Mouse (Mus musculus): ENCODE results near the gene Txlnb.
"Not testable (repeated sequence)": the region's sequence is repeated elsewhere in the genome, so short reads cannot be mapped to it uniquely, and the experiment has no call there.

Gene Txlnb

DNA sequence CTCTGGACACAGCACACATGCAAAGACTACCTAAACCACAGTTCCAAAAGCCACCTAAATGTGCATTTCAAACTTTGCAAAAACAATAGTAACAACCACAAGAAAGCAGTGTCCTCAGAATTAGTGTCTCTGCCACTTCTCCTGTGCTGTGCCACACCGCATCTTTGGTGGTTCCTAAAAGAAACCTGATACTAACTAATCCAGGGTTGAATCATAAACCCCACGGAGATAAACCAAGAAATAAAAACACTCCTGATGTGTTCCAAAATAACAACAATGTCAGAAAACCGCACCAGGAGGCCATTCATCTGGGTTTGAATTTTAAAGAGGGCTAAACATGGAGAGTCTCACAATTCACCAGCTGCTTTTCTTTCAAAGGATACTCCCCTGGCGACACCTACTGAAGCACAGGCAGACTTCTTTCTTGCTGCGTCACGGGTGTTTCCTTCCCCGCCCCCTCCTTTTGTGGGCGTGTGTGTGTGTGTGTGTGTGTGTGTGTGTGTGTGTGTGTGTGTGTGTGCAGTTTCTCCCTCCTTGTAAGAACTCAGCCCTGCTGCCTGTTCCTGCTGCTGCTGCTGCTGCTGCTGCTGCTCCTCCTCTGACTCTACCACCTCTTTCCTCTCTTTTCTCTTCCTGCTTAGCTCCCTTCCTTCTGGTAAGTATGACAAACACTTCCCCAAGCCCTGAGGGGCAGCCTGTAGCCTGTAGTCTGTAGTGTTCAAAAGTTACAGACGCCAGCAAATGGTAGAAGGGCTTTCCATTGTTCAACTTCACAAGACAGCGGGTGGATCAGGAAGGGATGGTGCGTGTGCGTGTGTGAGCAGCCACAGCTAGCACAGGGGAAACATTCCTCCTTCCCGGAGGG lies at the start of gene Txlnb:
Gene Txlnb (plus strand): TSS at position 460 of the 865 bp plus-strand sequence.
- DNase-seq (ENCODE audit: low read depth, low spot score): peak; percentile 91

DNA sequence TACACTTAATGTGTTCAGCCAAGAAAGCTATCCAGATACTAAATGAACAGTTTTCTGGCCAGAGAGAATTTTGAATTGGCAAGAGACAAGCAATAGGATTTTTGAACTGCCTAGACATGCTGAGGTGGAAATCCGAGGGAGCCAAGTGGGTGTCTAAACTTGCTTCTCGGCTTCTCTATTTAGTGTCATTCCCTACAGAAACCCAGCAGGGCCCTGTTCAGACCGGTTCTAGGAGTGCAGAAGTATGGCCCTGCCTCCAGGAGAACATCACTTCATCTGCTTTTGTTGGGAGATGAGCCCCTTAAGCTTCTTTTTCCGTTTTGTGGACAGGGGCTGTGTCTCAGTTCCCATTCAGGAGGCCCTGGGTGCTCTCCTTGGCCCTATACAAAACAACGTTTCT lies 43.5 kb upstream of the Txlnb start:
- no peak for DNase-seq (ENCODE audit: low read depth, low spot score)

DNA sequence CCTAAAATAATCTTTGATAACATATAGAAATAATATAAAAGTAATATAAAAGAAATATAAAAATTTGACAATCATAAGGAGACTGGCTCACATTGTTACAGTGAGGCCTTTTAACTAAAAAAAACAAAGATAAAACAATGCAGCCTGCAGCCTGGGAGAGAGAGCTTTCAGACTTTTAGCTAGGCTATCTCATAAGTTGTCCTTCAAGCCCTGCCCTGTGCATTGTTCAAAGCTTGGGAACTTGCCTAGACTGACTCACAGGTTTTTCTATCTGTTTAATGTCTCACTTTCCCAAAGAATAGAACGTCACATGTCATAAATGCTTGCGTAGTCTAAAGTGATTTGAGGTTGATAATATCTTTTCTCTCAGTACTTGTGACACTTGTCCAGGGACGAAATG lies 36.3 kb upstream of the Txlnb start:
- no peak for DNase-seq (ENCODE audit: low read depth, low spot score)

DNA sequence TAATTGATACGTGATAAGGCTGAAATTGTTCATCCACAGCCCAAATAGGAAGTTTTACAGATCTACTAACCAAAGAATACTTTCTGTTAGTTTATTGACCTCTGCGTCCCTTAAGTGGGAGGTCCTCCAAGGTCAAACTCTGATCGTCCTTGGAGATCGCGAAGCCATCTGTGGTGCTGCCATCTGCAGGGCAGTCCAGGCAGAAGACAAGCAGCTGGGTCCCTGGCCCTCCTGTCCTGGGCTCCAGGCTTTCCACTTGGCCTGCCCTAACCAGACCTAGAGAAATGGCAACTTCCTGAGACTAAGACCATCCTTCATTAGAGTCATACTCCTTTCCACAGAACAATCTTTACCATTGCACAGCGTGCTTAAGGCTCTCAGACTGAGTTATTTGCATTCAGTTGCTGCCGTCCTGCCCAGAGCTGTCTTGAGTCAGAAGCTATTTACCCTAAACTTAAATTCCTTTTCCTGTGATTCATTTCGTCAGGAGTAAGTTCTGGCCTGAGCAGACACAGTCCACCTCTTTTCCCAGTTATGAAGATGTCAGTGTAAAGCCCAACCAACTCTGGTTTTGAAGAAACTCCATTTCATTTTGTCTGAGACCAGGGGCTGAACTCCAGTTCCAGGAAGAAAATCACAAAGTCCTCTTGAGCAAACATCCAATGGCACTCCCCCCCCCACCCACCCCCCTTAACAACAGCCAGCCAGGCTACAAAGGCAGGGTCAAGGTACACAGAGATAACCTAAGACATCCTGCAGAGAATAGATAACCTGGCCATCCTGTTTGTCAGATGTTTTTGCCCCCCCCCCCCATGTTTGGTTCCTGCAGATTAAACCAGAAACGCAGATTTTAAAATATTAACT lies 35.0 kb upstream of the Txlnb start:
- DNase-seq (ENCODE audit: low read depth, low spot score): no peak

DNA sequence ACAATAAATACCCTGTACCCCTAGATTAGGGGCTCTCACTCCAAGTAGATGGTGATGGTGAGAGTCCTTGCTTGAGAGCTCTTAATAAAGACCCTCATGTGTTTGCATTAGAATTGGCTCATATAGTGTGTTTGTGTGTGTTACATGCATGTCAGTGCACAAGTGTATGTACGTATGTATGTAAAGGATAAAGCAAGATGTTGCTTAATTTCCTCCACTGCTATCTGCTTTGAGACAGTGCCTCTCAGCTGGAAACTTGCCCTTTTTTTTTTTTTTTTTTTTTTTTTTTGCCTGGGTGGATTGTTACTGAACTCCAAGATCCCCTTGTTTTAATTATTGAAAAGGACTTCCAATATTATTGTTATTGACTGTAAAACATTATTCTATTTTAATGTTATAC lies 34.4 kb upstream of the Txlnb start:
- no peak for DNase-seq (ENCODE audit: low read depth, low spot score)

DNA sequence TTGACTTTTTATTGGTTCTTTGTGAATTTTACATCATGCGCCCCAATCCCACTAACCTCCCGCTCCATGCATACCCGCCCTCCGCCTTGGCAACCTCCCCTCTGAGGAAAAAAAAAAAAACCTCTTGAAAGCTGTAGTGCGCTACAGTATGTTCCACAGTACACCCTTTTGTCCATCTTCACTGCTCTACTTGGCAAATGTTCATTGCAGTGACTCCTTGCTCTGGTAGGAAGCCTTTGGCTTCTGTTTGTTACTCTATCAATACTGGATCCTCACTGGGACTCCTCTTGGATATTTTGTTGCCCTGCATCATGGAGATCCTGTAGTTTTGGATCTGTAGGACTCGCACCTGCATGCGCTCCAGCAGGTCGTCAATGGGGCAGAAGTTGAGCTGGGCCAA lies 33.1 kb upstream of the Txlnb start:
- no peak for DNase-seq (ENCODE audit: low read depth, low spot score)

DNA sequence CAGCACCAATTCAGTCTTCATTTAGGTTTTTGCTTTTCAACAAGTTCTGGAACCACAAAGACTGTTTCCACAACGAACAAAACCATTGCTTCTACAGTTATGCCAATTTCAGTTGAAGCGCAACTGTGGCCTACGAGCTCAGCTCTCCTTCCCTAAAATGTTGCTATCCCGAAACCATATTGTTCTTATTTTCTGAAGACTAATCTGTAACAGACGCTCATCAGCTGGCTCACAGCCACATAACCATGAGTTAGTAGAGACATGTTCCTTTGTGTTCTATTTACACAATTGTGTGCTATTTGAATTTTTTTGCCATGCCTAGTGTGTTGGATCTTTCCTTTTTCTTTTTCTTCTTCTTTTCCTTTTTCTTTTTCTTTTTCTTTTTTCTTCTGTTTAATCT lies 26.2 kb upstream of the Txlnb start:
- no peak for DNase-seq (ENCODE audit: low read depth, low spot score)

DNA sequence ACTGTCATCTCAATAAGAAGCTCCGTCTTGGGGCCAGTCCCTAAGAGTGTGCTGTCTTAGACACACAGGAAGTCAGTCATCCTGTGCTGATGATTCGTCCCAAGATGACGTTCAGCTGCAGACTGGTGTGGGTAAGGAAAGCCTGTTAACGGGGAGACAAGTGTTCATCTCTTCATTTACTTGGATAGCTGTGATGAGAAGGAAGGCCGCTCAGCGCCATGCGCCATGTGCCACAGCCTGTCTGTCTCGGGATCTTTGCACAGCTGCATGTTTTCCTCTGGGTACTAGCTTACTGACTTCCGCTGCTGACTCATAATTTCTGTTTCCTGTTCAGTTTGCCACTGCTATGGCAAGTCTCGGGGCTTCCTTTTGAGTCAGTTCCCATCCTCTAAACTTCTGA lies 23.7 kb upstream of the Txlnb start:
- DNase-seq (ENCODE audit: low read depth, low spot score): peak; percentile 88

DNA sequence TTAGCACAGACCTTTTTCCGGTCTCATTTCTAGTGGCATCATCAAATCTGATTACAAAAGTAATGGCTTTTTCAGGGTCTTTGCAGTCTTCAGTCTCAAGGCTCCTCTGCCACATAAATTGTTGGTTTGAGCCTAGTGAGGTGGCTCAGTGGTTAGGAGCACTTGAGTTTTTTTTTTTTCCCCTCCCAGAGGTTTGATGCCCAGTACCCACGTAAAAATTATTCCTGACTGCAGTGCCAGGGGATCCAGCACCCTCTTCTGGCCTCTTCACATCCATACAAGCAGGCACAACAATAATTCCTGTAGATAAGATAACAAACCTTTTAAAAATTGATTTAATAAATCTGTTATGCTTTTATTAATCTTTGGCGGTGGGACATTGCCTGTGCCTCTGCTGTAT lies 21.7 kb upstream of the Txlnb start:
- no peak for DNase-seq (ENCODE audit: low read depth, low spot score)

DNA sequence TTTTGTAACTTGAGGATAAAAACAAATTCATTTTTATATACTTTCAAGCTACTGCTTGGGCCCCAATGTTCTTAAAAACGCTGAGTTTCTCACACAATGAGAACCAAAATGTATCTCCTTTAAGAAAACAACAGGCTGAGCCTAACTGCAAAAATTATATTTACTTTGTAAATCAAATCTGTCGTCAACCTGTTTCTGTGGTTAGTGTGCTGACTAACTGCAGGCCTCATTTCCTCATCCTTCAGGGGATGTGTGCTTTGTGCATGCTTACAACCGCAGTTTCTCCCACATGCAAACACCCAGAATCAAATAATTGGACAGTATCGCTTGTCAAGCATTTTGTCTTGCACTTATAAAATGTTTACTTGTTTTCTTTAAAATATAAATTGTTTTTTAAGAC lies 20.9 kb upstream of the Txlnb start:
- DNase-seq (ENCODE audit: low read depth, low spot score): peak; percentile 71

DNA sequence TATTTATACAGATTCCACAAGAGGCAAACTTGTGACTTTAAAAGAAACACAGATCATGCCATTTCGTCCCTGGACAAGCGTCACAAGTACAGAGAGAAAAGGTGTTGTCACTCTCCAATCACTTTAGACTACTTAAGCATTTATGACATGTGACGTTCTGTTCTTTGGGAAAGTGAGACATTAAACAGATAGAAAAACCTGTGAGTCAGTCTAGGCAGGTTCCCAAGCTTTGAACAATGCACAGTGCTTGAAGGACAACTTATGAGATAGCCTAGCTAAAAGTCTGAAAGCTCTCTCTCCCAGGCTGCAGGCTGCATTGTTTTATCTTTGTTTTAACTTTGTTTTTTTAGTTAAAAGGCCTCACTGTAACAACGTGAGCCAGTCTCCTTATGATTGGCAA lies 19.3 kb upstream of the Txlnb start:
- not testable (repeated sequence) for DNase-seq (ENCODE audit: low read depth, low spot score)

DNA sequence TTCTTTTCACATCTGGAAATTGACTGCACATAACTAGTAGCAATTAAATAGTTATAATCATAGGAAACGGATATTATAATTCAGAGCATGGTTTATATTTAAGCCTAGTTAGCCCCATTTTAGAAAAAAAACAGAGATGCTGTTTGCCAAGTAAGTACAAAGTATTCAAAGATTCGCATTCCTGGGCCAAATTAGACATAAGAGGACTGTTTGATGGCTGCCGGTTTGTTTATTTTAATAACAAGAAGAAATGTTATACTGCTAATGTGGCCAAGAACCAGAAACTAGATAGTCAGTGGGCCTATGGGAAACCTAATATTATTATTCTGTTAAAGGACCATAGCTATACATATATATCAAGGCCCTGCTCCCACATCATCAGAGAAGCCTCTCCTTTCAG lies 9.3 kb upstream of the Txlnb start:
- no peak for DNase-seq (ENCODE audit: low read depth, low spot score)

DNA sequence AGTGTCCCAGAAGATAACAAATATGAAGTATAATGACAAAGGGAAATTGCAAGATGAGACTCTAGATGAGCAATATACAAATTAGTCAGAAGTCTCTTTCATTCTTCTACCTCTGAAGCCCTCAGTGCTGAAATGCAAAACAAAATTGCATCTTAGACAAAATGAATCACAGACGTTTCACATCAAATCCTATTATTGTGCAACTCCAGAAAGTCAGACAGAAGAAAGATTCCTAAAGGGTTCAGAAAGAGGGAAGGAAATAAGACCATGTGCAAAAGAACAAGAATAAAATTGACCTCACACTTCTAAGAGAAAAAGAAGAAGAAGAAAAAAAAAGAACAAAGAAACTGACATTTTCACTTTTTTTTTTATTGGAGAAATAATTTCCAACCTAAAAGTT lies 8.1 kb upstream of the Txlnb start:
- DNase-seq (ENCODE audit: low read depth, low spot score): no peak

DNA sequence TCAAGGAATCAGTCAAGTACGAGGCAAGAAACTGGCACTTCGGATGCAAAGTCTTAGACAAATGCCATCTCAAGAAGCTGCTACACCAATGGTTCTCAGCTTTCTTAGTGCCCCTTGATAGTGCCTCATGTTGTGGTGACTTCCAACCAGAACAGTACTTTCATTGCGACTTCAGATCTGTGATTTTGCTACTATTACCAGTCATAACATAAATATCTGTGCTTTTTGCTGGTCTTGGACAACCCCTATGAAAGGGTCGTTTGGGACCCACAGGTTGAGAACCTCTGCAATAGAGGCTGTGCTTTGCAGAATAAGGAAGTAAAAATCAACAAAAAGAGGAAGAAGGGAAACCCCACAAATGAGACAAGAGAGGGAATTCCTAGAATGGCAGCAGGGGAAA lies 7.7 kb upstream of the Txlnb start:
- DNase-seq (ENCODE audit: low read depth, low spot score): no peak

DNA sequence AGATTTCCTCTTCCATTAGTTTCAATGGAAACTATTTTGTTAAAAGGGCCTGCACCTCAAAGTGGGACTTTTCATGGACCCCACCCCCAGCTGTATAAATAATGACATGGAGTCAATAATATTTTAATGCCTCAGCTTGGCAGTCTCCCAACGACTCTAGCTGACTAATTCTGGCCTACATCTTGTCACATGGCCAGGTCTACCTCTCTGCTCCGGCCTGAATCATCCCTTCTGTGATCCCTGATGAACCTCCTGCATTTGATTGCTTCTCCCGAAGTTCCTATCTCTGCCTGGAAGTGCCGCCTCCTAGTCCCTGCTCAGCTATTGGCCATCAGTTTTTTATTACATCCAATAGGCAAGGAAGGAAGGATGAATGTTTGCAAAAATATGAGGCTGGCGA lies 2.1 kb upstream of the Txlnb start:
- no peak for DNase-seq (ENCODE audit: low read depth, low spot score)

DNA sequence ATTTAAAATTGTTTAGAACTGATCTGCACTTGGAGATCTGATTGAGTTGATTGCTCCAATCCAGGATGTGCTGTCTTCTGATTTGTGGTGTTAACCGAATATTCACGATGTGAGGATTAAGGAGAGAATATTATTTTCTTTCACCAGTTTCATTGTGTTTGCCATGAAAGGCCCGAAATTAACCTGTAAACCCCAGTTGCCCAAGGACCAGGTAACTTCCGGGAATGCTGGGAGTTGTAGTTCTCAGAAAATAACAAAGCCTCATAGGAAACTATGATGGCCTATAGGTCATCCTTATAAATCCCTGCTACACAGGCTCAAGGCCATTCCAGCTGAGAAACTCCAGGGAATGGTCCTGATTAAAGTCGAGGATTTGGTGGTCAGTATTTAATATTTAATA lies 1.6 kb upstream of the Txlnb start:
- no peak for DNase-seq (ENCODE audit: low read depth, low spot score)

DNA sequence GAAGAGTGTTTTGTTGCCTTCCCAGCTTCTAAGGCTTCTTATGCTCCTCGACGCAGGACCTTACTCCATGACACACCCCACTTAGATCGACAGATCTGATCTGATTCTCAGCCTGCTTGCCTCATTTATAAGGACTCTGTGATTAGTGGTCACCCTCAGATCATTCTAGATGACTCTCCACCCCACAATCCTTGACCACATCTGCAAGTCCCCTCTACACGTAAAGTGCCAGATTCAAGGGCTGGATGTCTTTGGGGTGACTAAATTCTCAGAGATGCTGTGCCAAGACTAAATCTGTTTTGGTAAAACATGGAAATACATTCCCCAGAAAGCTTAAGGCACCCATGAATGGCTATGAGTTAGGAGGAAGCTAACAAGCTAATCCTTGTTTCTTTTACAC lies 799 bp upstream of the Txlnb start:
- no peak for DNase-seq (ENCODE audit: low read depth, low spot score)

DNA sequence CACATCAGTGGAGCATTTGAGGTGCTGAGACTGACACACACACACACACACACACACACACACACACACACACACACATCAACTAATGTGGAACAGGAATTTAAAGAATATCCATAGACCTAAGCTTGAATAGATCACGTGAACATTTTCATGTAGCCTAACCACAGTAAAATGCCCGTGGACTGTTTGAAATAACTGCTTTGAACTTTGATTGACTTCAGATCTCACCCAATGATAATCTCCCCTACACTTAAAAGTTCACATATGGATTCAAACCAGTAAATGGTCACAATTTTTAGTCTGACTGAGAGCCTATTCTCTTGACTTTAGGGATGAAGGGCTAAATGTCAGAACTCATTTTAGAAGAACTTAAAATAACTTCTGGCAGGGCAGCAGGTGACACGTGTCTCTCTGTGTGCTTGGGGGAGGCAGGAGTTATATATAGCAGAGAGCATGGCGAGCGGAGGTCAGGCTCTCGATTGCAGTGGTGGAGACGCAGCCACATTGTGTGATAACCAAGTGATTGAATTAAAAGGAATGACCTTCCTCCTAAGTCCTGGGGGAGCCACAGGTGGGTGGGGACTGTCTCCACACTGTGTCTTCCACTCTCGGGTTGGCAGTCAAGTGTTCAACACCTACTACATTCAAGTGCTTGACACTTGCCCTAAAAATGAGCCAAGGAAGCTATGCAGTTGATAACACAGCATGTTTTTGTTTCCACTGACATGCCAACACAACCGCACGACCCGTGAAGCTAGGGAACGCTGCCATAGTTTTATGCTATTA lies 1.0 kb downstream of the Txlnb start:
- DNase-seq (ENCODE audit: low read depth, low spot score): peak; percentile 65

DNA sequence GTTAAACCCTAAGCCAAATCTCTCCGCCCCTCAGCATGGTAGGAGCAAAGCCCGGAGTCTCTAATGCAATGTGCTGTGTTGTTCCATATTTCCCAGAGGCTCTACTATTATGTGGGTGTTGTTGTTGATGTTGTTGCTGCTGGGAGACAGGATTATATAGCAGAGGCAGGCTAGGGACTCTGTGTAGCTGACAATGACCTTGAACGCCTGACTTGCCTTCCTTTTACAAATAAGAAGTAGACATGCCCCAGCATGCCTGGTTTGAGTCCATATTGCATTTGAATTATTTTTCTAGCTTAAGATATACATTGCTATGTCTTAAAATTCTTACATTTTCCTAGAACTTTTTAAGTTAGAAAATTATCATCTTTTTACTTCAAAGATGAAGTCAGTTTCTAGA lies 1.7 kb downstream of the Txlnb start:
- DNase-seq (ENCODE audit: low read depth, low spot score): no peak

DNA sequence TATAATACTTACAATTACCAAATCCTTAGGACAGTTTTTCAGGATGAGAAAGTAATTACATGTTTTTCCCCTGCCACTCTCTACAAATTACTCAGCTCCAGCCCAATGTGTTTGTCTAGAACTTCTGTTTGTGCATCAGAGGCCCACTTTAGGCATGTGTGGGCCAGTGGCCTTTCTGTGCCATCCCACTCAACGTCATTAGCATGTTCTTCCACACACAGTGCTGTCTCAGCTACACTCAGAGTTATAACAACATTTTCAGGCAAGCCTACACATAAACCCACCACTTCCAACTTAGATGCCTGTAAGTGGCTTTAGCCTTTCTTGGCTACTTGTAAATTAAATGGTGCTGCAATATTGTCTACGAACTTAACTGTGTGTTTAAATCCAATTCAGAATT lies 5.8 kb downstream of the Txlnb start:
- DNase-seq (ENCODE audit: low read depth, low spot score): no peak

DNA sequence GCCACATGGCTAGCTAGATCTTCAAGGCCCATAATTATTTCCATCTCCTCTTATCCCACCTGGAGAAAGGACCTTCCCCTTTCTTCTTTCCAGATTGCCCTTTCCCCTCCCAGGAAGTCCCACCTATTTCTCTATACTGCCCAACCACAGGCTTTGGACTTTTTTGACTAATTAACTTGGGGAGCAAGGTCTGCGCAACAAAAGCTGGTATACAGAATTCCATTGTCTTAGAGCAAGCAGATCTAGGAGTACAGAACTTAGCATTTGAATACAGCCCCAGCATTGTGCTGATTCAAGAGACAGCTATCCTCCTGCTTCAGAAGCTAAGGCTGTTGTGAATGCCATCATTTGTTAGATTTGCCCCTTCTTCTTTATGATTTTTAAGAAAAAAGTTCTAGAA lies 12.5 kb downstream of the Txlnb start:
- DNase-seq (ENCODE audit: low read depth, low spot score): no peak

DNA sequence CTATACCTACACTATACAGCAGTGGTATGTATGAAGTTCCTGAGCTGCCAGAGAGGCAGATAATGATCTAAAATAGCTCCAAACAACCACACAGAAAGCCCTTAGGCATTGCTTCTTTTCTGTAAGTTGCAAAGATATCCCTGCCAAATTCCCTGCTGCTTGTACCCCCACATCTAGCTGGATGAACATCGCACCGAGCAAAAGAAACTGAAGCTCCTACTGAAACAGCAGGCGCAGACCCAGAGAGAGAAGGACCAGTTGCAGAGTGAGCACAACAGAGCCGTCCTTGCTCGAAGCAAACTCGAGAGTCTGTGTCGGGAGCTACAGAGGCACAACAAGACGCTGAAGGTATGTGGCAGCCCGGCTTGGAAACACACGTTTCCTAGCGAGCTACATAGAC lies 19.0 kb downstream of the Txlnb start:
- no peak for DNase-seq (ENCODE audit: low read depth, low spot score)

All from CD4-positive helper T cell, adult 2 months (primary cell).